Mouse (Mus musculus): Measurements from ENCODE around the gene Nup50. TPM values are rescaled to one million over a fixed set of nuclear protein-coding genes. Genes with fewer than 3 reads are reported as not detected.
A peak's percentile ranks its signal among the peaks of the same experiment; 100 is the strongest.

The Nup50 gene
- polyA plus RNA-seq, 1 experiment, result 24.2 TPM

- Histone ChIP-seq H3K4me3 (ENCODE audit: insufficient read depth, low read length) (no peak overlapping the region), H3K27ac (ENCODE audit: insufficient read depth, low read depth, low read length) (no peak overlapping the region), H3K4me1 (ENCODE audit: control insufficient read depth, insufficient read depth, low read length) (peaks cover 24% of the 10 kb centered on the region)
- TF ChIP-seq CTCF (IDR thresholded peaks at IDR 0.05; ENCODE audit: low read depth, low read length) (no peak), POLR2A (IDR thresholded peaks at IDR 0.05; ENCODE audit: borderline replicate concordance, low read depth, low read length) (no peak)
Measured at GRCm38 (mm10) chr15:84968534-84968933, 45.3 kb downstream of the Nup50 start.

- Histone ChIP-seq H3K27ac (ENCODE audit: insufficient read depth, low read depth, low read length) (no peak overlapping the region), H3K4me1 (ENCODE audit: control insufficient read depth, insufficient read depth, low read length) (peaks cover 49% of the 10 kb centered on the region), H3K4me3 (ENCODE audit: insufficient read depth, low read length) (no peak overlapping the region)
- TF ChIP-seq CTCF (IDR thresholded peaks at IDR 0.05; ENCODE audit: low read depth, low read length), result no peak
- TF ChIP-seq POLR2A (IDR thresholded peaks at IDR 0.05; ENCODE audit: borderline replicate concordance, low read depth, low read length), result no peak
Measured at GRCm38 (mm10) chr15:84972860-84973543, 49.8 kb downstream of the Nup50 start.

- TF ChIP-seq CTCF (IDR thresholded peaks at IDR 0.05; ENCODE audit: low read depth, low read length) (no peak), POLR2A (IDR thresholded peaks at IDR 0.05; ENCODE audit: borderline replicate concordance, low read depth, low read length) (no peak)
- no peak overlapping the region for H3K4me3 ChIP-seq (ENCODE audit: insufficient read depth, low read length)
- H3K27ac ChIP-seq (ENCODE audit: insufficient read depth, low read depth, low read length), result no peak overlapping the region
- peaks cover 51% of the 10 kb centered on the region for H3K4me1 ChIP-seq (ENCODE audit: control insufficient read depth, insufficient read depth, low read length)
Measured at GRCm38 (mm10) chr15:84973544-84973871, 50.3 kb downstream of the Nup50 start.

GRCm38 (mm10) chr15:84975729-84976128 lies 52.5 kb downstream of the Nup50 start:
- Histone ChIP-seq H3K27ac (ENCODE audit: insufficient read depth, low read depth, low read length) (peak overlapping the region; percentile 16; the same call in 1 of the 2 replicates), H3K4me1 (ENCODE audit: control insufficient read depth, insufficient read depth, low read length) (peaks cover 55% of the 10 kb centered on the region), H3K4me3 (ENCODE audit: insufficient read depth, low read length) (no peak overlapping the region)
- TF ChIP-seq POLR2A (IDR thresholded peaks at IDR 0.05; ENCODE audit: borderline replicate concordance, low read depth, low read length) (no peak), CTCF (IDR thresholded peaks at IDR 0.05; ENCODE audit: low read depth, low read length) (no peak)

GRCm38 (mm10) chr15:84981609-84982313 lies 58.5 kb downstream of the Nup50 start:
- peak overlapping the region; percentile 34 for H3K4me3 ChIP-seq (ENCODE audit: insufficient read depth, low read length)
- TF ChIP-seq CTCF (IDR thresholded peaks at IDR 0.05; ENCODE audit: low read depth, low read length), result no peak
- TF ChIP-seq POLR2A (IDR thresholded peaks at IDR 0.05; ENCODE audit: borderline replicate concordance, low read depth, low read length), result no peak
- peak overlapping the region; percentile 89 for H3K27ac ChIP-seq (ENCODE audit: insufficient read depth, low read depth, low read length)
- peaks cover 69% of the 10 kb centered on the region for H3K4me1 ChIP-seq (ENCODE audit: control insufficient read depth, insufficient read depth, low read length)

- TF ChIP-seq CTCF (IDR thresholded peaks at IDR 0.05; ENCODE audit: low read depth, low read length), result no peak
- TF ChIP-seq POLR2A (IDR thresholded peaks at IDR 0.05; ENCODE audit: borderline replicate concordance, low read depth, low read length), result no peak
- Histone ChIP-seq H3K4me1 (ENCODE audit: control insufficient read depth, insufficient read depth, low read length) (peaks cover 62% of the 10 kb centered on the region), H3K4me3 (ENCODE audit: insufficient read depth, low read length) (no peak overlapping the region), H3K27ac (ENCODE audit: insufficient read depth, low read depth, low read length) (peak overlapping the region; percentile 26; the same call in 1 of the 2 replicates)
Measured at GRCm38 (mm10) chr15:84982888-84983287, 59.7 kb downstream of the Nup50 start.

GRCm38 (mm10) chr15:84983721-84984120 lies 60.5 kb downstream of the Nup50 start:
- Histone ChIP-seq H3K27ac (ENCODE audit: insufficient read depth, low read depth, low read length) (no peak overlapping the region; the same call in 1 of the 2 replicates), H3K4me1 (ENCODE audit: control insufficient read depth, insufficient read depth, low read length) (peaks cover 58% of the 10 kb centered on the region), H3K4me3 (ENCODE audit: insufficient read depth, low read length) (no peak overlapping the region)
- TF ChIP-seq POLR2A (IDR thresholded peaks at IDR 0.05; ENCODE audit: borderline replicate concordance, low read depth, low read length), result no peak
- no peak for TF ChIP-seq CTCF (IDR thresholded peaks at IDR 0.05; ENCODE audit: low read depth, low read length)

GRCm38 (mm10) chr15:84985516-84986160 lies 62.4 kb downstream of the Nup50 start:
- TF ChIP-seq CTCF (IDR thresholded peaks at IDR 0.05; ENCODE audit: low read depth, low read length), result no peak
- TF ChIP-seq POLR2A (IDR thresholded peaks at IDR 0.05; ENCODE audit: borderline replicate concordance, low read depth, low read length), result no peak
- H3K4me1 ChIP-seq (ENCODE audit: control insufficient read depth, insufficient read depth, low read length), result peaks cover 48% of the 10 kb centered on the region
- peak overlapping the region; percentile 87 for H3K4me3 ChIP-seq (ENCODE audit: insufficient read depth, low read length)
- H3K27ac ChIP-seq (ENCODE audit: insufficient read depth, low read depth, low read length), result peak overlapping the region; percentile 19; the same call in 1 of the 2 replicates

GRCm38 (mm10) chr15:84986171-84987019 lies 63.2 kb downstream of the Nup50 start:
- H3K27ac ChIP-seq (ENCODE audit: insufficient read depth, low read depth, low read length), result peak overlapping the region; percentile 82
- H3K4me1 ChIP-seq (ENCODE audit: control insufficient read depth, insufficient read depth, low read length), result peaks cover 48% of the 10 kb centered on the region
- H3K4me3 ChIP-seq (ENCODE audit: insufficient read depth, low read length), result peak overlapping the region; percentile 87
- TF ChIP-seq CTCF (IDR thresholded peaks at IDR 0.05; ENCODE audit: low read depth, low read length), result no peak
